Mouse (Mus musculus) cortical plate, adult 2 months (tissue): ENCODE measurements at regions not wholly inside any gene's neighbourhood (a gene's known extent, or its start where the extent isn't known, plus 50 kb on each side); places are given as distances from the start of the nearest gene placed in this dataset.

Experiments
- CTCF ChIP-seq: fragments of 200-500 bp; IDR thresholded peaks from 2 replicates; pipeline ENCODE4 v1.5.1; 2011; ENCODE audit warnings: mild to moderate bottlenecking, control low read depth, low read length; ENCODE audit not compliant: insufficient read depth; ENCODE audit errors: extremely low read depth
- POLR2A ChIP-seq: fragments of 200-500 bp; IDR thresholded peaks from 2 replicates; pipeline ENCODE4 v1.6.1; 2011; ENCODE audit warnings: mild to moderate bottlenecking, low read length, control low read depth; ENCODE audit not compliant: insufficient read depth; ENCODE audit errors: extremely low read depth

DNA sequence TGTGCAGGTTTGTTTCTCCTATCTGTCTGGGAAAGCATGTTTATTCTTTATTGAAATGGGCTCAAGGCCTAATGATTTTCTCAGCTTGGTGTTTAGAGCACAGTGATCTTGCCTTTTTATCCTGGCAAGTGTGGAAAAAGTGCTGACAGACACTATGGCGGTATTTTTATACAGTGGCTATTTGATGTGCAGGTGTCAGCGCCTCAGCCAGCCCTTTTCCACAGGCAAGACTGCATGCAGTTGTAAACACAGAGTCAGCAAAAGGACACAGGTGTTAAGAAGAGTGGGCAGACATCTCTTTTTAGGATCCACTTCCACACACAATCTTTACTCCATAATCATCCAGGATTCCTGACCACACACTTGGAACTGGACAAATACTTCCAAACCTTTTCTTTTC is 88.9 kb upstream of the Sphkap start:
- TF ChIP-seq CTCF = no peak
- no peak for TF ChIP-seq POLR2A
